Mouse (Mus musculus) inflammation-experienced regulatory T-cells (primary cell): ENCODE data around the gene Ift52. TPM values are rescaled to one million over a fixed set of nuclear protein-coding genes. Genes with fewer than 3 reads are reported as not detected.

Experiments
- polyA plus RNA-seq, 2 experiments: library from polyadenylated mRNA; unstranded; fragments of 100-300 nt; shearing (Covaris generic); gene quantifications; one replicate each; pipeline ENCODE4 v1.2.1; 2017

Gene Ift52
- 10 to 100 TPM; 49.3 to 54.5 TPM for polyA plus RNA-seq

DNA sequence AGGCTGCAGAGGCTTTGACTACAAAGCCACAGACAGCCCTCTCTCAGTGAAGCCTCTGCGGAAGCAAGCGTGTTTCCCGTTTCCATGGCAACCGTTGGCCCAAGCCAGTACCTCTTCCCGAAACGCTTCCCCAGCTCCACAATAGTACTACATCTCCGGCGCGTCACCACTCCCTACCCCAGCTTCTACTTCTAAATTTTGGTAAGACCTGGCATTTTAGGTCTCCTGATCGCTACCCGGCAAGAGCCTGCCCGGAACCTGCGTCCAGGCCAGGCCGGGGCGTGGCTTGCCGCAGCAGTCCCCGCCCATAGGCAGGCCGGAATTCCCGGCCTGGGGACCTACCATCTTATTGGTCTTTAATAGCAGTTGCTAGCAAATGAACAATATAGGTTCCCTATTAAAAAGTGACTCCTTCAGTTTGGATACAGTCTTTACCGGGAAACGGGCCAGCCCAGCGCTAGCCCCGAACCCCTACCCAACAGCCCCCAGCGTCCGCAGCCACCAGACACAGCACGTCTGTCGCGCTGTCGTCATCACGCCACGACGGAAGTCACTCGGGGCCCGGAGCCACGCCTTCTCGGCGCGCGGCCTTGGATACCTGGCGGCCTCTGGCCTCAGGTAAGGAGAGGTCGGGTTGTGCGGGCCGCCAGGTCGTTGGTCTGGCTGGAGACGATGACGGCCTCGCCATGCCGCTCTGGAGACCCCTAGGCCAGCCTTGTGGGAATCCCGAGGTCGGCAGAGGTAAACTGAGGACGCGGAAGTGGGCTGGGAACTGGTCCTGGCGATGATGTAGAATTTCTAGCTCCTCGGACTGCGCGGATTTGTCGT is at the start of gene Ift52:
Ift52 (plus strand) TSS at position 439 of the 828 bp plus-strand sequence.

DNA sequence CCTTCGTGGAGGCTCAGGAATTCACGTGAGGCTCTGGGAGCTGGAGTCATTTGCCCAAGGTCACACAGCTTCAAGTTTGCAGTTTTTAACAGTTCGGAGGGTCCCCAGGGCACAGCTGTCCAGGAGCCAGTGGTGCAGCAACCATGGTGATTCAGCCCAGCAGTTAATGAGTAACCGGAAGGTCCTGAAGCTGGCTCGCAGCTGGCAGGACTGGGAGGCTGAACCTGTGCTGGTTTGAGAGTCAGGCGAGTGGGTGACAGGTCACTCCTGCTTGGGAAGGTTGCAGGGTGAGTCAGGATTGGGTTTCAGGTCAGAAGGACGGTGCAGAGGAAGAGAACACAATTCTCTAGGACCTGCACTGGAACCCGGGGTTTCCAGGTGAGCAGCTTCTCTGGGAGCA is 29.9 kb upstream of the Ift52 start, which contains the start of gene Sgk2:
Sgk2 (plus strand) TSS at position 113 of the 400 bp plus-strand sequence.

DNA sequence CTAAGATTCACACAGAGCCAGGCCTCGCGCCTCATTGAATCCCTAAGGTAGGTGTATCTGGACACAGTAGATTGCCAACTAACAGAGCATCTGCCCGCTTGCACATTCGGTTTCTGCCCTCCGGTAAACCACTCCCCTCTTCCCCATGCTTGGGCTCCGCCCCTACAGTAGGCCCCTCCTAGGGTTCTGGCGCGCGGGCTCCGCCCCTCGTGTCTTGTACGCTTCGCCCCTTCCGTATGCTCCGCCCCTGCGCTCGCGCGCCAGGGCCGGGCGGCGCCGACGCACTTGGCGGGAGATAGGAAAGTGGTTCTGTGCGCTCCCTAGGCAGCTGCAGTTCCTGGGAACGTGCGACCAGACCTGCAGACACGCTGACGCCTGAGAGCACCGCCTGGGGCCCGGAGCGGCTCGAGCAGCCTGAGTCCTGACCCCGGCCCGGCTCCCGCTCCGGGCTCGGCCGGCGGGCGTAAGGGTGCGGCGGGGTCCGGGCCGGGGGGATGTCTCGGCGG is 37.2 kb downstream of the Ift52 start, which contains the start of gene Mybl2:
Mybl2 (plus strand) TSS at position 353 of the 506 bp plus-strand sequence.

DNA sequence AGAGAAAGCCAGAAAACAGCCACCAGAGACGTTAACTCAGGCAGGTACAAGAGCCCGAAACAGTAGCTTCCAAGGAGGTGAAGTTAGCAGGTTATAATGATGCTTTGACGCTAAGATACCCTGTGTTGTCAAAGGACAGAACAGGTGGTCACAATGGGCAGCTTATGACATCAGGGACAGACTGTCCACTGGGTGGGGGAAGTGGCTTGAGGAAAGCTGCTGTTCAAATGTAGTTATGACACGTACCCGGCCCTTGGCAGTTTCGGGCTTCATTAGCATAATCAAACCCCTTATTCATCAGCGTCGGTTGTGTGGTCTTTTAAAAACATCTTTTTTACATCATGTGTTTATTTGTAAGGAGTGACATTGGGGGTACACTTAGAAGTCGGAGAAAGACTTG is 70.6 kb downstream of the Ift52 start, which contains the start of gene Gtsf1l:
Gtsf1l (minus strand) TSS at position 128 of the 400 bp plus-strand sequence.

Other genes with a start within 250 kb of the Ift52 start
- 100 to 1,000 TPM; 113 to 132 TPM for gene Srsf6, start 85.8 kb upstream of the Ift52 start, polyA plus RNA-seq
- 1 to 10 TPM in 1 of 2 experiments, not detected in 1; 2.2 TPM for gene L3mbtl1, start 73.9 kb upstream of the Ift52 start, polyA plus RNA-seq
- gene Sgk2, start 30.0 kb upstream of the Ift52 start, polyA plus RNA-seq: 1 to 10 TPM in 1 of 2 experiments, not detected in 1; 1.1 TPM
- gene Mybl2, start 37.3 kb downstream of the Ift52 start, polyA plus RNA-seq: 1 to 10 TPM; 3.2 to 6.0 TPM
- not detected for gene Gtsf1l, start 70.5 kb downstream of the Ift52 start, polyA plus RNA-seq
- 10 to 100 TPM in 1 of 2 experiments, 1 to 10 TPM in 1; 2.6 to 47.8 TPM for gene Tox2, start 185.8 kb downstream of the Ift52 start, polyA plus RNA-seq